Comparison of ENCODE assay signal across 12 mouse cellular contexts in the genomic region with DNA sequence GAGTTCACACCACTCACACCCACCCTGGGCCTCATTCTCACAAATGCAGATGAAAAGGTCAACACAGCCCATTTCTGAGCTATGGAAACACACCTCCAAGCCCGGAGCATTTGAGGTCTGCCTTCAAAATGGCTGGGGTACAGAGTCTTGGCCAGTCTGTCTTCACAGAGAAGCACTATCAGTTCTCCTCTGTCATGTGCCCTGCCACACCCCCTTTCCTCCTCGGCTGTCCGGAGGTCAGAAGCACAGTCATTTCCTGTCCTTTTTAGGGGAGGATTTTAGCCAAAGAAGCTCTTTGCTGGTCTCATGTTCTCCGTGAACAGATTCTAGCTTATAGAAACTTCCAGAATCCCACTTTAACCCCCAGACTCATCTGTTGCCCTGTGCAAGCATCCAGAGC. TPM values are rescaled to one million over a fixed set of nuclear protein-coding genes. Genes with fewer than 3 reads are reported as not detected.
DNase-seq lines count a peak whose midpoint lies in the region; ATAC-seq and TF ChIP-seq lines count a peak whose summit lies in the region.
"Had no signal": no experiment of that assay in that cellular context is flagged by ENCODE, and none has a peak within 500 bp of the region (broad histone marks: within the 10 kb centered on the region; RNA-seq: fewer than 3 reads in every experiment).

No protein-coding gene starts in this region.

- ATAC-seq in liver, embryonic 14.5 days (ENCODE audit: insufficient read depth): no peak
- ATAC-seq in granulocyte monocyte progenitor cell, adult 5-6 weeks (replicated peaks; ENCODE audit: poor library complexity, severe bottlenecking): no peak

- peak overlapping the region; percentile 32 for H3K4me2 ChIP-seq in liver, embryonic 14.5 days (ENCODE audit: low read depth)
- H3K4me2 ChIP-seq: forebrain, embryonic 12.5 days; lung, embryonic 15.5 days had no signal

- H3K27me3 ChIP-seq in liver, embryonic 14.5 days (ENCODE audit: control insufficient read depth, insufficient read depth, low read length): no peaks in the 10 kb centered on the region
- H3K27me3 ChIP-seq: forebrain, embryonic 12.5 days; lung, embryonic 15.5 days had no signal

- H3K9ac ChIP-seq in liver, embryonic 14.5 days (replicated peaks): no peak overlapping the region
- H3K9ac ChIP-seq: forebrain, embryonic 12.5 days; lung, embryonic 15.5 days had no signal

- no peak for TF ChIP-seq EP300 in liver, embryonic 14.5 days (IDR thresholded peaks at IDR 0.05; ENCODE audit: low read depth)

- intact Hi-C loops in heart, postnatal 25 days (cut with DNase I): no loop called here
- intact Hi-C loops in heart, postnatal 14 days (cut with DNase I): no loop called here

- 19% methylated on average over 4 of the region's 4 CpGs for WGBS in liver, embryonic 14.5 days (ENCODE audit: insufficient replicate concordance)

- no peaks in the 10 kb centered on the region for H3K36me3 ChIP-seq in liver, embryonic 14.5 days (replicated peaks; ENCODE audit: control insufficient read depth, insufficient read depth, low read depth)
- H3K36me3 ChIP-seq: forebrain, embryonic 12.5 days; lung, embryonic 15.5 days had no signal

- peaks cover 6 to 22% of the 10 kb centered on the region in 2 experiments for H3K4me1 ChIP-seq in liver, embryonic 14.5 days (replicated peaks; ENCODE audit: control insufficient read depth in 2 of 2, insufficient read depth in 2 of 2, low read length in 1 of 2)

- no peak overlapping the region for H3K27ac ChIP-seq in liver, embryonic 14.5 days
- H3K27ac ChIP-seq: forebrain, embryonic 12.5 days; lung, embryonic 15.5 days had no signal

- DNase-seq in heart, adult 11 months: peak; percentile 96
- DNase-seq in heart, postnatal 25 days (ENCODE audit: low spot score): no peak
- peak; percentile 16 for DNase-seq in ZHBTc4 (ENCODE audit: low read depth, low spot score)
- DNase-seq in heart, postnatal 14 days: peak; percentile 8 to 21
- DNase-seq in liver, embryonic 14.5 days (ENCODE audit: low read depth in 3 of 3, low spot score in 3 of 3): no peak
- DNase-seq in cerebellum, adult 8-10 months: no peak
- DNase-seq in T-cell, adult 2 months (ENCODE audit: low spot score): no peak
- DNase-seq: layer of hippocampus, adult 9-11 months; thymus, adult 18-20 months had no signal

- no peaks in the 10 kb centered on the region for H3K9me3 ChIP-seq in liver, embryonic 14.5 days (ENCODE audit: control insufficient read depth, low read length)
- H3K9me3 ChIP-seq: forebrain, embryonic 12.5 days; lung, embryonic 15.5 days had no signal

- TF ChIP-seq CTCF in liver, embryonic 14.5 days (IDR thresholded peaks at IDR 0.05; ENCODE audit: low read depth): no peak

- H3K4me3 ChIP-seq in liver, embryonic 14.5 days (ENCODE audit: insufficient read depth in 1 of 2, low read depth in 2 of 2, low read length in 2 of 2): no peak overlapping the region
- H3K4me3 ChIP-seq: forebrain, embryonic 12.5 days; lung, embryonic 15.5 days had no signal

RNA-seq across cellular contexts. Expression of gene Pi4ka, which starts 4.1 kb away (rescaled TPM):
- 10 to 100 TPM; 53.2 to 56.3 TPM for total RNA-seq in heart, postnatal 25 days (2021)
- 10 to 100 TPM; 52.7 to 54.3 TPM for total RNA-seq in heart, postnatal 14 days (2021)
- 15.9 and 19.0 TPM in 2 replicates for polyA plus RNA-seq in liver, embryonic 14.5 days (2012; rRNA removed)
- 13.7 and 16.8 TPM in 2 replicates for polyA plus RNA-seq in liver, embryonic 14.5 days (2014; fragmentation: Nextera tagmentation; extraction: Ambion mirVana)
- total RNA-seq in granulocyte monocyte progenitor cell, adult 5-6 weeks (2014; fragmentation: Nextera tagmentation): 52.5 and 78.2 TPM in 2 replicates
- total RNA-seq in granulocyte monocyte progenitor cell, adult 5-6 weeks (2017): 28.3 and 29.5 TPM in 2 replicates

RNA-seq across cellular contexts. Expression of gene Snap29, which starts 4.4 kb away (rescaled TPM):
- total RNA-seq in heart, postnatal 25 days (2021): 10 to 100 TPM; 14.9 to 16.9 TPM
- 10 to 100 TPM; 15.8 to 16.5 TPM for total RNA-seq in heart, postnatal 14 days (2021)
- 3.1 and 4.3 TPM in 2 replicates for polyA plus RNA-seq in liver, embryonic 14.5 days (2012; rRNA removed)
- 4.5 and 4.9 TPM in 2 replicates for polyA plus RNA-seq in liver, embryonic 14.5 days (2014; fragmentation: Nextera tagmentation; extraction: Ambion mirVana)
- total RNA-seq in granulocyte monocyte progenitor cell, adult 5-6 weeks (2014; fragmentation: Nextera tagmentation): 18.4 and 21.0 TPM in 2 replicates
- total RNA-seq in granulocyte monocyte progenitor cell, adult 5-6 weeks (2017): 14.8 and 20.3 TPM in 2 replicates

RNA-seq across cellular contexts. Expression of gene Crkl, which starts 41.6 kb away (rescaled TPM):
- 10 to 100 TPM; 25.3 to 29.3 TPM for total RNA-seq in heart, postnatal 25 days (2021)
- total RNA-seq in heart, postnatal 14 days (2021): 10 to 100 TPM; 25.2 to 28.9 TPM
- 6.8 and 8.0 TPM in 2 replicates for polyA plus RNA-seq in liver, embryonic 14.5 days (2012; rRNA removed)
- polyA plus RNA-seq in liver, embryonic 14.5 days (2014; fragmentation: Nextera tagmentation; extraction: Ambion mirVana): 18.8 and 25.0 TPM in 2 replicates
- total RNA-seq in granulocyte monocyte progenitor cell, adult 5-6 weeks (2014; fragmentation: Nextera tagmentation): 26.0 and 30.1 TPM in 2 replicates
- total RNA-seq in granulocyte monocyte progenitor cell, adult 5-6 weeks (2017): 19.4 and 20.9 TPM in 2 replicates

Comparison
In these comparisons a context has a peak if more than half of its experiments do, and no peak if none do; other contexts are left out.
1. DNase-seq: peak in heart, adult 11 months (single experiment), ZHBTc4 (single experiment) and heart, postnatal 14 days (2 of 2); none in heart, postnatal 25 days (single experiment), liver, embryonic 14.5 days (0 of 3), cerebellum, adult 8-10 months (single experiment) and T-cell, adult 2 months (single experiment).